Mouse (Mus musculus): ENCODE measurements around the gene Ttc30b.

DNA sequence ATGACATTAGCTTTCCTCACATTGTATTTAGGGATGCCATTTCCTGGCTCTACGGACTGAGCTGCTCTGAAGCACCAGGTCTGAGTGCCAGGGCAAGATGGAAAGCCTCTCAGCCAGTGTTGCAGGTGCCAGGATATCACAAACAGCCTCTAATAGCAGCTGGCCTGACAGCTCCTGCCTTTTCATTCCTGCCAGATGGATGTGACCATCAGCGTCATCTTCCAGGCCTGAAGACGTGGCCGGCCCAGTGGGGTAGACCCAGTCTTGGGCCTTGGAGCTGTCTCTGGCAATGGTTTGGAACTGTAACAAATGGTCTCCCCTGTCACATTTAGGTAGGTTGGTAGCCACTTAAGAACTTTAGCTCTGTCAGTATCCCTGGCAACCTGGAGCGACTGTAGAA, 14.9 kb upstream of the Ttc30b start:
- TF ChIP-seq EP300 (IDR thresholded peaks at IDR 0.05; ENCODE audit: low read depth): no peak
- no peak for TF ChIP-seq CTCF (IDR thresholded peaks at IDR 0.05; ENCODE audit: low read depth)
